Mouse (Mus musculus) kidney, embryonic 16.5 days (tissue): ENCODE data around the gene Mxi1. TPM values are rescaled to one million over a fixed set of nuclear protein-coding genes. Genes with fewer than 3 reads are reported as not detected.

Experiments
- ATAC-seq: fragments of 200-750 bp; cut with Nextera tagmentation; 2 replicates; pipeline ENCODE4 v1.8.0; 2017; ENCODE audit warnings: moderate TSS enrichment; ENCODE audit not compliant: low FRiP score, low TSS enrichment
- H3K27ac ChIP-seq: fragments of 300-500 bp; sonication (generic); 2 replicates; pipeline ENCODE4 v1.5.1; 2014; ENCODE audit warnings: low read length
- H3K27me3 ChIP-seq: fragments of 300-500 bp; sonication (generic); 2 replicates; pipeline ENCODE4 v1.6.1; 2014; ENCODE audit warnings: low read length, control low read depth, mixed read lengths; ENCODE audit not compliant: insufficient read depth
- H3K36me3 ChIP-seq: fragments of 300-500 bp; sonication (generic); 2 replicates; pipeline ENCODE4 v1.6.1; 2014; ENCODE audit warnings: low read length, control low read depth, mixed read lengths; ENCODE audit not compliant: insufficient read depth
- H3K4me1 ChIP-seq: fragments of 300-500 bp; sonication (generic); 2 replicates; pipeline ENCODE4 v1.6.1; 2014; ENCODE audit warnings: low read length, control low read depth, mixed read lengths; ENCODE audit not compliant: insufficient read depth
- H3K4me2 ChIP-seq: fragments of 300-500 bp; sonication (generic); replicated peaks from 2 replicates; pipeline ENCODE4 v1.6.1; 2014; ENCODE audit warnings: low read depth, low read length
- H3K4me3 ChIP-seq: fragments of 300-500 bp; sonication (generic); 2 replicates; pipeline ENCODE4 v1.5.1; 2014; ENCODE audit warnings: mild to moderate bottlenecking, low read length
- H3K9ac ChIP-seq: fragments of 300-500 bp; sonication (generic); replicated peaks from 2 replicates; pipeline ENCODE4 v1.6.1; 2014; ENCODE audit warnings: low read length
- H3K9me3 ChIP-seq: fragments of 300-500 bp; sonication (generic); 2 replicates; pipeline ENCODE4 v1.6.1; 2016; ENCODE audit warnings: low read length, control low read depth
- WGBS: fragments of 180-500 bp; shearing (Covaris S2); extraction: QIAGEN DNeasy Blood & Tissue Kit; methylation state at CpG from one replicate; pipeline ENCODE4 v1.1.7; 2014; 5-methylcytosine and 5-hydroxymethylcytosine counted together
- polyA plus RNA-seq: library from polyadenylated mRNA; unstranded; fragments of >200 nt; fragmentation: Nextera tagmentation; extraction: Ambion mirVana; gene quantifications from 2 replicates; pipeline ENCODE4 v1.2.1, GENCODE M21; 2015

Gene Mxi1
- polyA plus RNA-seq = 19.2 and 32.1 TPM in 2 replicates

DNA sequence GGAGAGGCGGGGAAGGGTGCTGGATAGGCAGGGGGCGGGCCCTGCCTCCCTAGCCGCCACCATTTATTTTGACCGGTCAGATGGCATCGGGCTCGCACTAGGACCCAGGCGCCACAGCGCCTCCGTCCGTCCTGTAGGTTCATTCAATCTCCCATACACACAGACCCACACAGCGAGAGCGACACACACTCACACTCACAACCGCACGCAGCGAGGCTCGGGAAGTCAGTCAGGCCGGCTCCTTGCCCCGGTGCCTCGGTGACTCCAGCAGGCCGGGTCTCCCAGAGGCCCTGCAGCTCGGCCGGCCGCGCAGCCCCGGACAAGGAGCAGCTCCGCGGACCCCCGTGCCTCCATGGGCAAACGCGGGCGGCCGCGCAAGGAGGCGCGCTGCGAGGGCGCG, at the start of gene Mxi1:
Gene Mxi1, plus strand, starts transcription at position 171 of the 400 bp plus-strand sequence.
- H3K4me1 ChIP-seq = peaks cover 22% of the 10 kb centered on the region
- H3K9me3 ChIP-seq = no peaks in the 10 kb centered on the region
- peak within 1 kb of the TSS; percentile 93 for H3K4me3 ChIP-seq
- peak within 1 kb of the TSS; percentile 97 for H3K27ac ChIP-seq
- under 1% methylated on average over 36 of the region's 38 CpGs for WGBS
- H3K27me3 ChIP-seq = no peaks in the 10 kb centered on the region
- no peaks in the 10 kb centered on the region for H3K36me3 ChIP-seq
- peak within 1 kb of the TSS; percentile 97 for H3K4me2 ChIP-seq
- H3K9ac ChIP-seq = peak within 1 kb of the TSS; percentile 88
- ATAC-seq = peak; percentile 71

DNA sequence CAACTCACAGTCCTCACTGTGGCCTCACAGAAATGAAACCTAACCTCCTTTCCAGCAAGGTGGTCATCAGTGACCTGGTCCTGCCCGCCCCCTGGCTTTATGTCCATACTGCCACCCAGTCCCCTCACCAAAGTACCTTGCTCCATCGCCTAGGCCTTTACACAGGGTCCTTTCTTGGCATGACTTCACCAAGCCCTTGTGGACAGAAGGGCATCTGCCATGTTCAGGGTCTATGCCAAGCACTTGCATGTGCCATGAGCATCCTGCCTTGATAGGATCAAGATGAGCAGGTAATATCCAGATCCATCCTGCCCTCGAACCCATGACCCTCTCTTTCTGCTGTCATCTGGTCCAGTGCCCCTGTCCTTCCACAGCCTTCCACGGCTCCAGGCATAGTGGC, 49.5 kb upstream of the Mxi1 start:
- H3K27ac ChIP-seq = no peak overlapping the region
- no peak for ATAC-seq
- no peak overlapping the region for H3K4me3 ChIP-seq
- H3K9ac ChIP-seq = no peak overlapping the region
- H3K27me3 ChIP-seq = no peaks in the 10 kb centered on the region
- no peaks in the 10 kb centered on the region for H3K36me3 ChIP-seq
- no peak overlapping the region for H3K4me2 ChIP-seq
- 93% methylated on average over 4 of the region's 4 CpGs for WGBS
- no peaks in the 10 kb centered on the region for H3K4me1 ChIP-seq
- H3K9me3 ChIP-seq = no peaks in the 10 kb centered on the region

DNA sequence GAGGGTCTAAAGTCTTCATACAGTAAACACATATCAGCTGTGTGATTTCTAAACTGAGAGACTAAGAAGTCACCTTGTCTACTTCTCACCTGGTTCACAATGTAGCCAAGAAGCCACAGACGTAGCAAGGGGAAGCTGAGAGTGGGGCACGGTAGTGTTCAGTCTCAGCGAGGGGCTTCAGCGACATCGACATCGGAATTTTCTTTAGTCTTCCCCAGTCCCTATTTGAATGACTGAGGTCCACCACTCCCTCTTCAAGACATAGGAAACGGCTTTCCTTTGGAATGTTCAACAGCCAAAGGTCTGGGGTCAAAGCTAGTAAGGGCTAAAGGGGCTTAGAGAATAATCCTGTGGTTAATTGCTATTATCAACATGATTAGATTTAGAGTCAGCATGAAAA, 48.3 kb upstream of the Mxi1 start:
- no peaks in the 10 kb centered on the region for H3K27me3 ChIP-seq
- H3K4me2 ChIP-seq = no peak overlapping the region
- H3K9me3 ChIP-seq = no peaks in the 10 kb centered on the region
- no peak overlapping the region for H3K27ac ChIP-seq
- no peak for ATAC-seq
- 88% methylated on average over 7 of the region's 7 CpGs for WGBS
- no peaks in the 10 kb centered on the region for H3K36me3 ChIP-seq
- no peak overlapping the region for H3K9ac ChIP-seq
- no peak overlapping the region for H3K4me3 ChIP-seq
- no peaks in the 10 kb centered on the region for H3K4me1 ChIP-seq

DNA sequence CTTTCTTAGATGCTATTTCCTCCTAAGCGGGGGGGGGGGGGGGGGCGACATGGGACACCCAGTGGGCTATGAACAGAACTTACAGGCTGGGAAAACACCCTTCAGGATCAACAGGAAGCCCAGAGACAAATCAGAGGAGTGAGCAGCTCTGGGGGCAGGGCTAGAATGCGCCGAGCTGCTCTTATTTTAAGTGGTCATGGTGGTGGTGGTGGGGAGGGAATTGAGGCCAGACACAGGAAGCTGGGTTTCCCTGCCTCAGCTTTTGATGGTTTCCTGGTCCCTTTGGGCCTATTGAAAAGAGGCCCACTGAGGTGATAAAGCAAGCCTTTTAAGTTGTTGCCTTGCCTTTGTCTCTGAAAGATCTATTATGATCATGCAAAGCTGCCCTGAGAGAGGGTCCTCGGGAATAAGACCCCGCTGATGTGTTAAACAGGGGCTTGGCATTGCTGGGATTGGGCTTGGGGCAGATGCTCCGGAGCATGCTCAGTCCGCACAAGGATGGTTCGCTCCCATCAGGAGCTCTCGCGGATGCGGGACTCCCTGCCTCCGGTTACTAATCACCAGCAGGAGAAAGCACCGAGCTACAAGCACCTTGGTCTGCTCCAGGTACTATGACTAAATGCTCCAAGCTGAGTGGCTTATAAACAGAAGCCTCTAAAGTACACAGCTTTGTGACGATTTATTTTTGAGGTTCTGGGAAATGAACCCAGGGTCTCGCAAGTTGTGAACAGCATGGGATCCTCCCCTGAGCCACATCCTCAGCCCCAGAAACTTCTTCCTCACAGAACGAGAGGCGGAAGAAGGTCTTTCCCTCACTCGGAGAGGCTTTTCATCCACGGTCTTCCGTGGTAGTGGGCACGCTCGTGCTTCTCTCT, 46.2 kb upstream of the Mxi1 start:
- no peak for ATAC-seq
- H3K27me3 ChIP-seq = no peaks in the 10 kb centered on the region
- H3K36me3 ChIP-seq = no peaks in the 10 kb centered on the region
- no peak overlapping the region for H3K4me2 ChIP-seq
- no peaks in the 10 kb centered on the region for H3K9me3 ChIP-seq
- no peak overlapping the region for H3K9ac ChIP-seq
- H3K4me3 ChIP-seq = no peak overlapping the region
- H3K27ac ChIP-seq = no peak overlapping the region
- 31% methylated on average over 23 of the region's 23 CpGs for WGBS
- no peaks in the 10 kb centered on the region for H3K4me1 ChIP-seq

DNA sequence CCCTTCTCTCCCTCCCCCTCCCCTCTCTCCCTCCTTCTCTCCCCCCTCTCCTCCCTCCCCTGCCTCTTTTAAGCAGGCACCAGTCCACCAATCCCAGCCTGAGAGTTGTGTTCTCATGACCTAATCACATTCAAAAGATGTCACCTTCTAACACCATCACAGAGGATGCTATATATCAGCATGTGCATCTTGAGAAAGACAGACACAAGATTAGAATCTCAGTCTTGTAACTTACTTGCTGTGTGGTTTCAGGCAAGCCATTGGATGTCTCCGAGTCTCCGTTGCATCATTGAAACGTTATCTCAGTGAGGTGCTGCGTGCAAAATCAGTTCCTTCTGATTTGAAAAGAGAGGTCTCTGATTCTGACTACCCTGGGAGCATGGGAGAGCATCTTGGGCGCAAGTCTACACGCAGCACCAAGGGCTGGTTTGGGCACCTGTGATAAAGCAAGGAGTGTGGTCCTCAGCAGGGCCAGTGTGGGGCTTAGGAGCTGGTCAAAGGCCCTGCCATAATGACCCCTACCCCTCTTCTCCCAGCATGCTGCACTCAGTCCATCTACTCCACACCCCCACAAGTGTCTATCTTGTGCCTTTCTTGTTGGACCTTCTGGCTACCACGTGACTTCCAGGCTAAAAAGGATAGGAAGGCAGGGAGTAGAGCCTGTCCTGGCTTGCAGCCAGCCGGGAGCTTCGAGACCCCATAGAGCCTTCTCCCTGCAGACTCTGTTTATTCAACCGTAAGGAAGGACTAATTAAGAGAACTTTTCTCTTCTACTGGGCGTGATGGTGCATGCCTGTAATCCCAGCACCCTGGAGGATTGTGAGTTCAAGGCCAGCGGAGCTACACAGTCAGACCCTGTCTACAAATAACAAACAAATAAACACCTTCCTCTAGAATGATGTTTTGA, 45.2 kb upstream of the Mxi1 start:
- H3K27me3 ChIP-seq = no peaks in the 10 kb centered on the region
- no peak overlapping the region for H3K4me2 ChIP-seq
- no peak overlapping the region for H3K27ac ChIP-seq
- H3K9ac ChIP-seq = no peak overlapping the region
- WGBS = 54% methylated on average over 12 of the region's 12 CpGs
- no peaks in the 10 kb centered on the region for H3K4me1 ChIP-seq
- H3K4me3 ChIP-seq = no peak overlapping the region
- peak; percentile 40; the same call in 1 of the 2 replicates for ATAC-seq
- no peaks in the 10 kb centered on the region for H3K9me3 ChIP-seq
- H3K36me3 ChIP-seq = no peaks in the 10 kb centered on the region

DNA sequence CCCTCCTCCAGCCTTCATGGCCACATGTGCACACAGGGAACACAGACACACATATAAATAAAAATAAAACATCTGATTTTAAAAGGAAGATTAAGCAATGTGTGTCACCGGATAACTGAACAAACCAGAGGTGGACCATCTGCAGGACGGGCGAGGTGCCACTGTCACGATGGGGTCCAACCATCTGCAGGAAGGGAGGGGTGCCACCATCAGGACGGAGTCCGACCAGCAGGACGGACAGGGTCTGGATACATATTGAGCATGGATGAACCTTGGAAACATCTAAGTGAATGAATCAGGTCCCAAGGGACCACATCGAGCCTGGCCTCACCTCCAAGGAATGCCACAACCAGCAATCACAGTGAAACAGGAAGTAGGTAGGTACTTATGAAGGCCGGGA, 43.0 kb upstream of the Mxi1 start:
- WGBS = 87% methylated on average over 9 of the region's 9 CpGs
- Histone ChIP-seq H3K9ac (no peak overlapping the region), H3K4me1 (no peaks in the 10 kb centered on the region), H3K36me3 (no peaks in the 10 kb centered on the region), H3K27me3 (no peaks in the 10 kb centered on the region), H3K4me2 (no peak overlapping the region), H3K4me3 (no peak overlapping the region), H3K9me3 (no peaks in the 10 kb centered on the region), H3K27ac (no peak overlapping the region)
- no peak for ATAC-seq

DNA sequence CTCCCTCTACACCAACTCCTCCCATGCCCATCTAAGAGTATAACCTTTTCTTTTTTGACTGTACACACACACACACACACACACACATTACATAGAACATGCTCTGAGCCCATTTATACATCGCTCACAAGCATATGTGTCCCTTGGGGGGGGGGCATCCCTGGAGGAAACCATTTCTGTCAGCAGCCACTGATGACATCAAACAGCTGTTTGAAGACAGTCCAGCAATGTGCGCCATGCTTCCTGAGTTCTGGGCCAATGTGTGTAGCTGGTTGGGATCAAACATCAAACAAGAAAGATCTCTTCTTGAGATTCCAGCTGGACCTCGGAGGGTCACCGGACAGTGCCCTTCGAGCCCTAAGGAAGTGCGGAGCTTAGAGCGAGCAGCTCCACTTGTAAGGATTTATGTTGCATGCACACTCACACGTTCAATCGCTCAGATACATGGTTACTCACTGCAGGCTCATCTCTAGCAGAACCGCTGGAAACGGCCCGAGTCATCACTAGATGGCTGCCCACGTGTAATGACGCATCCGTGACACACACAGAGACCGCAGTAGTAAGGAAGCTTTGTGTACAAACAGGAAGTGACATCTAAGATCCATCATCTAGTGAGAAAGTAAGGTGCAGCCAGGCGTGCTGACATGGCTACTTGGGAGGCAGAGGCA, 37.1 kb upstream of the Mxi1 start:
- no peak for ATAC-seq
- no peak overlapping the region for H3K9ac ChIP-seq
- H3K27me3 ChIP-seq = no peaks in the 10 kb centered on the region
- WGBS = 78% methylated on average over 17 of the region's 17 CpGs
- no peak overlapping the region for H3K4me2 ChIP-seq
- H3K4me1 ChIP-seq = peaks cover 12% of the 10 kb centered on the region; the same call in 1 of the 2 replicates
- no peak overlapping the region for H3K27ac ChIP-seq
- no peaks in the 10 kb centered on the region for H3K9me3 ChIP-seq
- H3K36me3 ChIP-seq = no peaks in the 10 kb centered on the region
- H3K4me3 ChIP-seq = no peak overlapping the region

DNA sequence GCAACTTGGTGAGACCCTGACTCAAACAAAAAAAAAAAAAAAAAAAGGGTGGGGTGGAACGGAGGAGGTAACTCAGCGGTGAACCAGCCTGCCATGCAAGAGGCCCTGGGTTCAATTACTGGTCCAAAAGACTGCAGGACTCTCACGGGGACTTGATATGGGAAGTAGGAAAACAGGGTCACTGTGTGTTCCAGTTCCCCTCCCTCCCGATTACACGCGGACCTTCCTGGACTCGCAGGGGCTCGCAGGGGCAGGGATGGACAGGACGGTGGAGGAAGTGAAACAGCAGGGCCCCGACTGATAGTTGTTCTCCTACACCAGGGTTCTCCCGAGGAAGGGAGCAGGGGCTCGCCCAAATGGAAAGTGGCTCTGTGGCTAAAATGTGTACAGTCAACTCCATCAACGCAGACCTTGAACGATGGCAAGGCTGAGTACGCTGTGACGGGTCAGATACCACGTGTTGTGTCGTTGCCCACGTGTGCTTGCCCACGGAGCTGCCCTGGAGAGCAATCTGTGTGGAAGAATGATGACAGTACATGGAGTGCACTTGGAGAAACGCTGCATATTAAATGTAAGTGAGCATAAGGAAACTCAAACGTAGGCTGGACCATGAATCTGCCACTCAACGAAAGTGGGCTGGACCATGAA, 36.4 kb upstream of the Mxi1 start:
- WGBS = 90% methylated on average over 23 of the region's 23 CpGs
- peaks cover 12% of the 10 kb centered on the region; the same call in 1 of the 2 replicates for H3K4me1 ChIP-seq
- no peak overlapping the region for H3K27ac ChIP-seq
- no peaks in the 10 kb centered on the region for H3K36me3 ChIP-seq
- H3K9ac ChIP-seq = no peak overlapping the region
- no peak overlapping the region for H3K4me2 ChIP-seq
- ATAC-seq = no peak
- H3K9me3 ChIP-seq = no peaks in the 10 kb centered on the region
- H3K4me3 ChIP-seq = no peak overlapping the region
- no peaks in the 10 kb centered on the region for H3K27me3 ChIP-seq

DNA sequence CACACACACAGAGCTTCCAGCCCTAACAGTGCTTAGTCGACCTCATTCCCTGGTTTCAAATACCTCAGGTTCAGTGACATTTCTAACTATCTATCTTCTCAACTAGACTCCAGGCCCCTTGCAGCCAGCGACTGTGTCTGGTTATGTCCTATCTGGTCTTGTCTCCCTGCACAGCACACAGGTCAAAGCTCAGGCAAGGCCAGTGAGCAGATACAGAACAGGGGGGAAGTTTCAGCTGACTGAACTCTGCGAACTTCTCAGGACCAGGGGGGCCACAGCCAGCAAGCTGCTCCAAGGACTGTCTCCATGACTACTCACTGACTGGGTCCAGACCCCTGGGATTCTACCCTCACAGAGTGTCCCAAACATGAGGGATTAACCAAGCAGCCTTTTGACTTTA, 35.1 kb upstream of the Mxi1 start:
- peak; percentile 62; the same call in 1 of the 2 replicates for ATAC-seq
- no peak overlapping the region for H3K9ac ChIP-seq
- peaks cover 12% of the 10 kb centered on the region; the same call in 1 of the 2 replicates for H3K4me1 ChIP-seq
- no peak overlapping the region for H3K4me2 ChIP-seq
- H3K4me3 ChIP-seq = no peak overlapping the region
- 23% methylated on average over 3 of the region's 3 CpGs for WGBS
- H3K27me3 ChIP-seq = no peaks in the 10 kb centered on the region
- no peaks in the 10 kb centered on the region for H3K36me3 ChIP-seq
- no peaks in the 10 kb centered on the region for H3K9me3 ChIP-seq
- H3K27ac ChIP-seq = 0 out of 2 replicates have a peak overlapping the region, but pooled peaks have one; percentile 26
